Mouse (Mus musculus): Measurements from ENCODE around the gene Psmc5. TPM values are rescaled to one million over a fixed set of nuclear protein-coding genes. Genes with fewer than 3 reads are reported as not detected.

Gene Psmc5
- polyA plus RNA-seq, 1 experiment from 2014 or later, result 241 TPM

GRCm38 (mm10) chr11:106306065-106306385, 50.1 kb downstream of the Psmc5 start:
- Histone ChIP-seq H3K4me3 (ENCODE audit: low read depth, low read length) (no peak overlapping the region), H3K9me3 (ENCODE audit: control insufficient read depth, low read depth, low read length) (no peaks in the 10 kb centered on the region), H3K36me3 (ENCODE audit: control insufficient read depth, insufficient read depth, low read length) (no peaks in the 10 kb centered on the region), H3K27me3 (ENCODE audit: control insufficient read depth, insufficient read depth, low read length) (no peaks in the 10 kb centered on the region), H3K4me1 (ENCODE audit: control insufficient read depth, insufficient read depth, low read length) (no peaks in the 10 kb centered on the region), H3K9ac (replicated peaks; ENCODE audit: low read depth, low read length) (no peak overlapping the region), H3K4me2 (replicated peaks; ENCODE audit: low read depth, low read length) (no peak overlapping the region), H3K27ac (ENCODE audit: low read length) (no peak overlapping the region)
- ATAC-seq (ENCODE audit: insufficient number of reproducible peaks, insufficient read depth, low FRiP score, low read depth), result no peak
- 81% methylated on average over 3 of the region's 3 CpGs for WGBS

GRCm38 (mm10) chr11:106306758-106307157, 50.8 kb downstream of the Psmc5 start:
- ATAC-seq (ENCODE audit: insufficient number of reproducible peaks, insufficient read depth, low FRiP score, low read depth), result no peak
- Histone ChIP-seq H3K4me3 (ENCODE audit: low read depth, low read length) (no peak overlapping the region), H3K27me3 (ENCODE audit: control insufficient read depth, insufficient read depth, low read length) (no peaks in the 10 kb centered on the region), H3K4me2 (replicated peaks; ENCODE audit: low read depth, low read length) (no peak overlapping the region), H3K27ac (ENCODE audit: low read length) (no peak overlapping the region), H3K4me1 (ENCODE audit: control insufficient read depth, insufficient read depth, low read length) (no peaks in the 10 kb centered on the region), H3K9ac (replicated peaks; ENCODE audit: low read depth, low read length) (no peak overlapping the region), H3K36me3 (ENCODE audit: control insufficient read depth, insufficient read depth, low read length) (no peaks in the 10 kb centered on the region), H3K9me3 (ENCODE audit: control insufficient read depth, low read depth, low read length) (no peaks in the 10 kb centered on the region)
- 85% methylated on average over 9 of the region's 9 CpGs for WGBS

GRCm38 (mm10) chr11:106307432-106307831, 51.5 kb downstream of the Psmc5 start:
- H3K9me3 ChIP-seq (ENCODE audit: control insufficient read depth, low read depth, low read length), result no peaks in the 10 kb centered on the region
- no peak overlapping the region for H3K9ac ChIP-seq (replicated peaks; ENCODE audit: low read depth, low read length)
- no peak overlapping the region for H3K4me2 ChIP-seq (replicated peaks; ENCODE audit: low read depth, low read length)
- no peaks in the 10 kb centered on the region for H3K36me3 ChIP-seq (ENCODE audit: control insufficient read depth, insufficient read depth, low read length)
- no peak for ATAC-seq (ENCODE audit: insufficient number of reproducible peaks, insufficient read depth, low FRiP score, low read depth)
- H3K27me3 ChIP-seq (ENCODE audit: control insufficient read depth, insufficient read depth, low read length), result no peaks in the 10 kb centered on the region
- WGBS, result 62% methylated on average over 5 of the region's 5 CpGs
- H3K4me1 ChIP-seq (ENCODE audit: control insufficient read depth, insufficient read depth, low read length), result no peaks in the 10 kb centered on the region
- no peak overlapping the region for H3K4me3 ChIP-seq (ENCODE audit: low read depth, low read length)
- no peak overlapping the region for H3K27ac ChIP-seq (ENCODE audit: low read length)

DNA sequence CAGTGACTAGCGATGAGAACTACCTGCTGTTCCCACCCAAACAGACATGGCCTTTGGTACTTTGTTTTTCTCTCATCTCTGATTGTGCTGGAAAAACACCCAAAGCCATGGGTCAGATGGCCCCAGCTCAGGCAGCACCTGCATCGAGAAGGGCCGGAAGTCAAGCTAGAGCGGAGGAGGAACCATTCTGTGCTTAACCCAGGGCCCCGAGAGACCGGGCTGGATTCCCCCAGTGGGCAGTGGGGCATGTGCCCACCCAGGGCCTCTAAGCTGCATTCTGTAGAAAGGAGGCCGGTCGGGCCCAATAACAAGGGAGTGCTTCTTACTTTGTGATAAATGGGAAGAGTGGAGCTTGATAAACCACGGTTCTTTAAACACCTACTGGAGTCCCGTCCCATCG, 52.2 kb downstream of the Psmc5 start:
- Histone ChIP-seq H3K4me1 (ENCODE audit: control insufficient read depth, insufficient read depth, low read length) (no peaks in the 10 kb centered on the region), H3K4me3 (ENCODE audit: low read depth, low read length) (no peak overlapping the region), H3K9me3 (ENCODE audit: control insufficient read depth, low read depth, low read length) (no peaks in the 10 kb centered on the region), H3K4me2 (replicated peaks; ENCODE audit: low read depth, low read length) (no peak overlapping the region), H3K36me3 (ENCODE audit: control insufficient read depth, insufficient read depth, low read length) (no peaks in the 10 kb centered on the region), H3K9ac (replicated peaks; ENCODE audit: low read depth, low read length) (no peak overlapping the region), H3K27ac (ENCODE audit: low read length) (no peak overlapping the region), H3K27me3 (ENCODE audit: control insufficient read depth, insufficient read depth, low read length) (no peaks in the 10 kb centered on the region)
- no peak for ATAC-seq (ENCODE audit: insufficient number of reproducible peaks, insufficient read depth, low FRiP score, low read depth)
- 81% methylated on average over 11 of the region's 11 CpGs for WGBS

- 72% methylated on average over 5 of the region's 5 CpGs for WGBS
- Histone ChIP-seq H3K4me1 (ENCODE audit: control insufficient read depth, insufficient read depth, low read length) (0 out of 2 replicates have a peak, but pooled peaks cover 8% of the 10 kb centered on the region), H3K27me3 (ENCODE audit: control insufficient read depth, insufficient read depth, low read length) (no peaks in the 10 kb centered on the region), H3K4me2 (replicated peaks; ENCODE audit: low read depth, low read length) (no peak overlapping the region), H3K27ac (ENCODE audit: low read length) (no peak overlapping the region), H3K4me3 (ENCODE audit: low read depth, low read length) (no peak overlapping the region), H3K36me3 (ENCODE audit: control insufficient read depth, insufficient read depth, low read length) (no peaks in the 10 kb centered on the region), H3K9ac (replicated peaks; ENCODE audit: low read depth, low read length) (no peak overlapping the region), H3K9me3 (ENCODE audit: control insufficient read depth, low read depth, low read length) (no peaks in the 10 kb centered on the region)
- no peak for ATAC-seq (ENCODE audit: insufficient number of reproducible peaks, insufficient read depth, low FRiP score, low read depth)
These were observed 54.2 kb downstream of the Psmc5 start for GRCm38 (mm10) chr11:106310123-106310522.

Other genes with a start within 250 kb of the Psmc5 start
- gene Kcnh6, start 248.0 kb upstream of the Psmc5 start, polyA plus RNA-seq (2014; fragmentation: Nextera tagmentation; extraction: Ambion mirVana), result 0.07 and 0.38 TPM in 2 replicates
- gene Dcaf7, start 219.3 kb upstream of the Psmc5 start, polyA plus RNA-seq (2014; fragmentation: Nextera tagmentation; extraction: Ambion mirVana), result 61.9 and 63.0 TPM in 2 replicates
- gene Taco1, start 190.1 kb upstream of the Psmc5 start, polyA plus RNA-seq (2014; fragmentation: Nextera tagmentation; extraction: Ambion mirVana), result 7.7 and 11.1 TPM in 2 replicates
- 20.7 and 25.8 TPM in 2 replicates for gene Map3k3, start 171.5 kb upstream of the Psmc5 start, polyA plus RNA-seq (2014; fragmentation: Nextera tagmentation; extraction: Ambion mirVana)
- gene Gm10840, start 95.3 kb upstream of the Psmc5 start, polyA plus RNA-seq (2014; fragmentation: Nextera tagmentation; extraction: Ambion mirVana), result not detected in 2 replicates
- gene Limd2, start 95.3 kb upstream of the Psmc5 start, polyA plus RNA-seq (2014; fragmentation: Nextera tagmentation; extraction: Ambion mirVana), result 149 and 157 TPM in 2 replicates
- 23.2 and 27.5 TPM in 2 replicates for gene Strada, start 54.0 kb upstream of the Psmc5 start, polyA plus RNA-seq (2014; fragmentation: Nextera tagmentation; extraction: Ambion mirVana)
- gene Ccdc47, start 39.8 kb upstream of the Psmc5 start, polyA plus RNA-seq (2014; fragmentation: Nextera tagmentation; extraction: Ambion mirVana), result 60.2 and 68.1 TPM in 2 replicates
- gene Ddx42, start 39.2 kb upstream of the Psmc5 start, polyA plus RNA-seq (2014; fragmentation: Nextera tagmentation; extraction: Ambion mirVana), result 67.9 TPM in 2 replicates
- gene Ftsj3, start 75 bp upstream of the Psmc5 start, polyA plus RNA-seq (2014; fragmentation: Nextera tagmentation; extraction: Ambion mirVana), result 50.2 and 54.3 TPM in 2 replicates
- 82.8 and 86.2 TPM in 2 replicates for gene Smarcd2, start 16.8 kb downstream of the Psmc5 start, polyA plus RNA-seq (2014; fragmentation: Nextera tagmentation; extraction: Ambion mirVana)
- 0.07 and 0.41 TPM in 2 replicates for gene Tcam1, start 20.5 kb downstream of the Psmc5 start, polyA plus RNA-seq (2014; fragmentation: Nextera tagmentation; extraction: Ambion mirVana)
- not detected in 2 replicates for gene Gh, start 45.7 kb downstream of the Psmc5 start, polyA plus RNA-seq (2014; fragmentation: Nextera tagmentation; extraction: Ambion mirVana)
- gene Cd79b, start 58.6 kb downstream of the Psmc5 start, polyA plus RNA-seq (2014; fragmentation: Nextera tagmentation; extraction: Ambion mirVana), result 2.7 and 2.9 TPM in 2 replicates
- gene Scn4a, start 97.1 kb downstream of the Psmc5 start, polyA plus RNA-seq (2014; fragmentation: Nextera tagmentation; extraction: Ambion mirVana), result 0.13 TPM in 1 of 2 replicates, not detected in the other
- gene Prr29, start 109.3 kb downstream of the Psmc5 start, polyA plus RNA-seq (2014; fragmentation: Nextera tagmentation; extraction: Ambion mirVana), result 0.49 and 0.77 TPM in 2 replicates
- gene Icam2, start 131.9 kb downstream of the Psmc5 start, polyA plus RNA-seq (2014; fragmentation: Nextera tagmentation; extraction: Ambion mirVana), result 43.3 and 43.4 TPM in 2 replicates
- gene Ern1, start 231.7 kb downstream of the Psmc5 start, polyA plus RNA-seq (2014; fragmentation: Nextera tagmentation; extraction: Ambion mirVana), result 7.6 and 11.2 TPM in 2 replicates

All from stomach, embryonic 14.5 days (tissue).